Comparison of ENCODE assay signal across 9 mouse cellular contexts in the genomic region with DNA sequence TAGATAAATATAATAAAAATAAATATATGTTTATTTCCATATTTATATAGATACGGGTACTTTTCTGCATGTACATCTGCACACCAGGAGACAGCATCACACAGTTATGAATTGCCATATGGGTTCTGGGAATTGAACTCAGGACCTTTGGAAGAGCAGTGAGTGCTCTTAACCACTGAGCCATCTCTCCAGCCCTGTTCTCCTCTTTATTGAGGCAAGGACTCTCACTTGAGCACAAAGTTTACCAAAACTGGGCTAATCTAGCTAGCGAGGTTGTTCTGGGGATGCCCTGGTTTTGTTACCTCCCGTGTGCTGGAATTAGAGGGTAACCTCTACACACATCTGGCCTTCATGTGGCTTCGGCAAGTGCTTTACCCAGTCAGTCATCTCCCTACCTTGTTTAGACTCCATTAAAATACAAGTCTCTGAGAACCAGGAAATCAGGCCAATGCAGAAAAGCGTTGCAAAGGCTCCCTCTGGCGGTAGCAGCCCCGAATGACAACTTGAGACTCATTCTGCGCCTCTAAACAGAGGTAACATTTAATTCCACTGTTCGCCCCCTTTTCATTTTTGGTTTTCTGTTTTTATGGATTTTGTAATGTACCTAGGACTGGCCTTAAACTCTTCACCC. TPM values are rescaled to one million over a fixed set of nuclear protein-coding genes. Genes with fewer than 3 reads are reported as not detected.
DNase-seq lines count a peak whose midpoint lies in the region; ATAC-seq and TF ChIP-seq lines count a peak whose summit lies in the region.
"Had no signal": no experiment of that assay in that cellular context is flagged by ENCODE, and none has a peak within 500 bp of the region (broad histone marks: within the 10 kb centered on the region; RNA-seq: fewer than 3 reads in every experiment).

No protein-coding gene starts in this region.

- H3K9ac ChIP-seq in hindbrain, embryonic 12.5 days = no peak overlapping the region
- H3K9ac ChIP-seq in hindbrain, embryonic 15.5 days = no peak overlapping the region
- H3K9ac ChIP-seq in midbrain, embryonic 14.5 days (replicated peaks; ENCODE audit: low read length) = no peak overlapping the region
- H3K9ac ChIP-seq: limb, embryonic 12.5 days had no signal

- H3K4me2 ChIP-seq in hindbrain, embryonic 12.5 days (replicated peaks) = no peak overlapping the region
- no peak overlapping the region for H3K4me2 ChIP-seq in hindbrain, embryonic 15.5 days
- no peak overlapping the region for H3K4me2 ChIP-seq in midbrain, embryonic 14.5 days (ENCODE audit: low read length)
- H3K4me2 ChIP-seq: limb, embryonic 12.5 days had no signal

- no peaks in the 10 kb centered on the region for H3K4me1 ChIP-seq in hindbrain, embryonic 10.5 days (replicated peaks)
- H3K4me1 ChIP-seq in hindbrain, embryonic 12.5 days = no peaks in the 10 kb centered on the region
- no peaks in the 10 kb centered on the region for H3K4me1 ChIP-seq in hindbrain, embryonic 15.5 days (replicated peaks)
- no peaks in the 10 kb centered on the region for H3K4me1 ChIP-seq in midbrain, embryonic 14.5 days (ENCODE audit: control insufficient read depth, insufficient read depth, low read length)
- no peaks in the 10 kb centered on the region for H3K4me1 ChIP-seq in spleen, adult 2 months (ENCODE audit: control insufficient read depth, insufficient read depth, insufficient read length)
- H3K4me1 ChIP-seq: limb, embryonic 12.5 days had no signal

- no peak for TF ChIP-seq POLR2A in spleen, adult 2 months (IDR thresholded peaks at IDR 0.05; ENCODE audit: low read depth, low read length)

- TF ChIP-seq CTCF in spleen, adult 2 months (IDR thresholded peaks at IDR 0.05; ENCODE audit: extremely low read depth, insufficient read depth, insufficient read length, insufficient replicate concordance) = peak; percentile 70; the same call in 1 of the 2 replicates

- ATAC-seq in hindbrain, embryonic 12.5 days (ENCODE audit: low FRiP score) = no peak
- ATAC-seq in hindbrain, embryonic 15.5 days (ENCODE audit: low FRiP score, low read depth) = peak; percentile 51; the same call in 1 of the 2 replicates
- ATAC-seq in midbrain, embryonic 14.5 days (ENCODE audit: low FRiP score, low TSS enrichment) = no peak

- H3K27me3 ChIP-seq in hindbrain, embryonic 10.5 days (ENCODE audit: insufficient read depth, poor library complexity, severe bottlenecking) = no peaks in the 10 kb centered on the region
- no peaks in the 10 kb centered on the region for H3K27me3 ChIP-seq in hindbrain, embryonic 12.5 days
- no peaks in the 10 kb centered on the region for H3K27me3 ChIP-seq in hindbrain, embryonic 15.5 days
- H3K27me3 ChIP-seq in midbrain, embryonic 14.5 days (ENCODE audit: control insufficient read depth, insufficient read depth, low read length) = no peaks in the 10 kb centered on the region
- H3K27me3 ChIP-seq in spleen, adult 2 months (ENCODE audit: control insufficient read depth, insufficient read depth, low read length) = no peaks in the 10 kb centered on the region
- H3K27me3 ChIP-seq: limb, embryonic 12.5 days had no signal

- H3K4me3 ChIP-seq in hindbrain, embryonic 10.5 days = no peak overlapping the region
- no peak overlapping the region for H3K4me3 ChIP-seq in hindbrain, embryonic 12.5 days
- no peak overlapping the region for H3K4me3 ChIP-seq in hindbrain, embryonic 15.5 days
- H3K4me3 ChIP-seq in midbrain, embryonic 14.5 days (replicated peaks; ENCODE audit: low read depth, low read length) = no peak overlapping the region
- no peak overlapping the region for H3K4me3 ChIP-seq in spleen, adult 2 months (ENCODE audit: extremely low read depth, insufficient read depth, insufficient read length)
- H3K4me3 ChIP-seq: limb, embryonic 12.5 days had no signal

- H3K9me3 ChIP-seq in hindbrain, embryonic 10.5 days = no peaks in the 10 kb centered on the region
- H3K9me3 ChIP-seq in hindbrain, embryonic 12.5 days (replicated peaks) = no peaks in the 10 kb centered on the region
- H3K9me3 ChIP-seq in hindbrain, embryonic 15.5 days = no peaks in the 10 kb centered on the region
- no peaks in the 10 kb centered on the region for H3K9me3 ChIP-seq in midbrain, embryonic 14.5 days (ENCODE audit: control insufficient read depth, low read length)
- H3K9me3 ChIP-seq: limb, embryonic 12.5 days had no signal

- 38% methylated on average over 9 of the region's 9 CpGs for WGBS in hindbrain, embryonic 10.5 days
- 37% methylated on average over 9 of the region's 9 CpGs for WGBS in hindbrain, embryonic 12.5 days
- WGBS in hindbrain, embryonic 15.5 days = 35% methylated on average over 9 of the region's 9 CpGs
- WGBS in midbrain, embryonic 14.5 days = 39% methylated on average over 9 of the region's 9 CpGs
- 37% methylated on average over 9 of the region's 9 CpGs for WGBS in spleen, adult 2 months

- no peak overlapping the region for H3K27ac ChIP-seq in hindbrain, embryonic 10.5 days
- H3K27ac ChIP-seq in hindbrain, embryonic 12.5 days = no peak overlapping the region
- H3K27ac ChIP-seq in hindbrain, embryonic 15.5 days (replicated peaks) = no peak overlapping the region
- H3K27ac ChIP-seq in midbrain, embryonic 14.5 days (replicated peaks; ENCODE audit: low read depth, low read length) = no peak overlapping the region
- H3K27ac ChIP-seq in spleen, adult 2 months (ENCODE audit: insufficient read depth, low read length) = no peak overlapping the region
- H3K27ac ChIP-seq: limb, embryonic 12.5 days had no signal

- no peaks in the 10 kb centered on the region for H3K36me3 ChIP-seq in hindbrain, embryonic 10.5 days
- no peaks in the 10 kb centered on the region for H3K36me3 ChIP-seq in hindbrain, embryonic 12.5 days
- no peaks in the 10 kb centered on the region for H3K36me3 ChIP-seq in hindbrain, embryonic 15.5 days
- no peaks in the 10 kb centered on the region for H3K36me3 ChIP-seq in midbrain, embryonic 14.5 days (ENCODE audit: control insufficient read depth, insufficient read depth, low read length)
- H3K36me3 ChIP-seq in spleen, adult 2 months (ENCODE audit: control insufficient read depth, insufficient read depth, low read length) = no peaks in the 10 kb centered on the region
- H3K36me3 ChIP-seq: limb, embryonic 12.5 days had no signal

- peak; percentile 53 for DNase-seq in hindbrain, embryonic 10.5 days (ENCODE audit: low spot score)
- peak; percentile 67 for DNase-seq in adrenal gland, postnatal 10 days
- peak; percentile 77 for DNase-seq in embryo, embryonic 10.5 days (ENCODE audit: low spot score)
- peak; percentile 11 for DNase-seq in left cerebral cortex, adult 11 months (ENCODE audit: low spot score)
- DNase-seq in midbrain, embryonic 14.5 days = peak; percentile 82
- DNase-seq in spleen, adult 2 months (ENCODE audit: low read depth in 1 of 2, low spot score in 2 of 2) = peak in 1 of 2 experiments; percentile 46

RNA-seq across cellular contexts. Expression of a gene that starts 10.8 kb away (rescaled TPM):
- polyA plus RNA-seq in hindbrain, embryonic 10.5 days (2016; fragmentation: Nextera tagmentation; extraction: Ambion mirVana) = 405 and 454 TPM in 2 replicates
- polyA plus RNA-seq in hindbrain, embryonic 12.5 days (2016; fragmentation: Nextera tagmentation; extraction: Ambion mirVana) = 388 and 426 TPM in 2 replicates
- total RNA-seq in adrenal gland, postnatal 10 days (2021) = 100 to 1,000 TPM; 694 to 724 TPM
- 265 and 321 TPM in 2 replicates for polyA plus RNA-seq in hindbrain, embryonic 15.5 days (2015; fragmentation: Nextera tagmentation; extraction: Ambion mirVana)
- polyA plus RNA-seq in midbrain, embryonic 14.5 days (2014; fragmentation: Nextera tagmentation; extraction: Ambion mirVana) = 348 and 369 TPM in 2 replicates
- polyA plus RNA-seq in spleen, adult 2 months (2012; rRNA removed) = 47.1 and 62.8 TPM in 2 replicates

RNA-seq across cellular contexts. Expression of a gene that starts 25.7 kb away (rescaled TPM):
- polyA plus RNA-seq in hindbrain, embryonic 10.5 days (2016; fragmentation: Nextera tagmentation; extraction: Ambion mirVana) = not detected in 2 replicates
- polyA plus RNA-seq in hindbrain, embryonic 12.5 days (2016; fragmentation: Nextera tagmentation; extraction: Ambion mirVana) = not detected in 2 replicates
- under 1 TPM; 0.27 to 0.30 TPM for total RNA-seq in adrenal gland, postnatal 10 days (2021)
- not detected in 2 replicates for polyA plus RNA-seq in hindbrain, embryonic 15.5 days (2015; fragmentation: Nextera tagmentation; extraction: Ambion mirVana)
- not detected in 2 replicates for polyA plus RNA-seq in midbrain, embryonic 14.5 days (2014; fragmentation: Nextera tagmentation; extraction: Ambion mirVana)
- polyA plus RNA-seq in spleen, adult 2 months (2012; rRNA removed) = 0.05 and 0.08 TPM in 2 replicates
- polyA plus RNA-seq: limb, embryonic 12.5 days had no signal

RNA-seq across cellular contexts. Expression of a gene that starts 35.7 kb away (rescaled TPM):
- polyA plus RNA-seq in hindbrain, embryonic 10.5 days (2016; fragmentation: Nextera tagmentation; extraction: Ambion mirVana) = 13.0 and 18.5 TPM in 2 replicates
- polyA plus RNA-seq in hindbrain, embryonic 12.5 days (2016; fragmentation: Nextera tagmentation; extraction: Ambion mirVana) = 24.3 and 25.7 TPM in 2 replicates
- total RNA-seq in adrenal gland, postnatal 10 days (2021) = 10 to 100 TPM; 11.9 to 18.6 TPM
- polyA plus RNA-seq in hindbrain, embryonic 15.5 days (2015; fragmentation: Nextera tagmentation; extraction: Ambion mirVana) = 27.2 and 29.7 TPM in 2 replicates
- polyA plus RNA-seq in midbrain, embryonic 14.5 days (2014; fragmentation: Nextera tagmentation; extraction: Ambion mirVana) = 26.6 and 28.8 TPM in 2 replicates
- polyA plus RNA-seq in spleen, adult 2 months (2012; rRNA removed) = 2.7 TPM in 2 replicates

RNA-seq across cellular contexts. Expression of a gene that starts 52.2 kb away (rescaled TPM):
- 15.6 and 19.4 TPM in 2 replicates for polyA plus RNA-seq in hindbrain, embryonic 10.5 days (2016; fragmentation: Nextera tagmentation; extraction: Ambion mirVana)
- 23.9 and 25.7 TPM in 2 replicates for polyA plus RNA-seq in hindbrain, embryonic 12.5 days (2016; fragmentation: Nextera tagmentation; extraction: Ambion mirVana)
- total RNA-seq in adrenal gland, postnatal 10 days (2021) = 10 to 100 TPM; 12.6 to 16.1 TPM
- polyA plus RNA-seq in hindbrain, embryonic 15.5 days (2015; fragmentation: Nextera tagmentation; extraction: Ambion mirVana) = 21.5 and 22.6 TPM in 2 replicates
- 27.1 and 29.4 TPM in 2 replicates for polyA plus RNA-seq in midbrain, embryonic 14.5 days (2014; fragmentation: Nextera tagmentation; extraction: Ambion mirVana)
- polyA plus RNA-seq in spleen, adult 2 months (2012; rRNA removed) = 1.3 and 1.8 TPM in 2 replicates
